Mouse (Mus musculus) hindbrain, postnatal 0 days (tissue): ENCODE data around the gene Slc35g1. TPM values are rescaled to one million over a fixed set of nuclear protein-coding genes. Genes with fewer than 3 reads are reported as not detected.
"Not testable (repeated sequence)": the region's sequence is repeated elsewhere in the genome, so short reads cannot be mapped to it uniquely, and the experiment has no call there.

ENCODE experiments used
- ATAC-seq: fragments of 200-750 bp; cut with Nextera tagmentation; 2 replicates; pipeline ENCODE4 v1.8.0; 2017; ENCODE audit warnings: mild to moderate bottlenecking, moderate TSS enrichment, moderate library complexity
- DNase-seq: peaks from one replicate; pipeline ENCODE4 v3.0.0-alpha.2; 2015; ENCODE audit warnings: low spot score
- H3K27ac ChIP-seq: fragments of 300-500 bp; sonication (generic); 2 replicates; pipeline ENCODE4 v1.5.1; 2014; ENCODE audit warnings: mild to moderate bottlenecking
- H3K27me3 ChIP-seq: fragments of 300-500 bp; sonication (generic); 2 replicates; pipeline ENCODE4 v1.6.1; 2014; ENCODE audit warnings: low read length, mixed read lengths; ENCODE audit not compliant: insufficient read depth
- H3K36me3 ChIP-seq: fragments of 300-500 bp; sonication (generic); 2 replicates; pipeline ENCODE4 v1.6.1; 2014; ENCODE audit warnings: low read length, mixed read lengths; ENCODE audit not compliant: insufficient read depth
- H3K4me1 ChIP-seq: fragments of 300-500 bp; sonication (generic); 2 replicates; pipeline ENCODE4 v1.6.1; 2014; ENCODE audit warnings: antibody characterized with exemption, low read length, mixed read lengths; ENCODE audit not compliant: insufficient read depth
- H3K4me2 ChIP-seq: fragments of 300-500 bp; sonication (generic); 2 replicates; pipeline ENCODE4 v1.6.1; 2014; ENCODE audit warnings: low read depth, mild to moderate bottlenecking, low read length, moderate library complexity, mixed read lengths
- H3K4me3 ChIP-seq: fragments of 300-500 bp; sonication (generic); 2 replicates; pipeline ENCODE4 v1.5.1; 2014; ENCODE audit warnings: low read length
- H3K9ac ChIP-seq: fragments of 300-500 bp; sonication (generic); replicated peaks from 2 replicates; pipeline ENCODE4 v1.6.1; 2014; ENCODE audit warnings: mild to moderate bottlenecking, low read length, moderate library complexity, mixed read lengths
- H3K9me3 ChIP-seq: fragments of 300-500 bp; sonication (generic); 2 replicates; pipeline ENCODE4 v1.6.1; 2016; ENCODE audit warnings: low read length, mixed read lengths
- CTCF ChIP-seq: IDR thresholded peaks from 2 replicates; pipeline ENCODE4 v1.5.1; 2016; ENCODE audit warnings: antibody characterized with exemption, control low read depth, low read depth
- WGBS: fragments of 180-500 bp; shearing (Covaris S2); extraction: QIAGEN DNeasy Blood & Tissue Kit; methylation state at CpG from one replicate; pipeline ENCODE4 v1.1.7; 2014; 5-methylcytosine and 5-hydroxymethylcytosine counted together
- polyA plus RNA-seq: library from polyadenylated mRNA; unstranded; fragments of >200 nt; fragmentation: Nextera tagmentation; extraction: Ambion mirVana; gene quantifications from 2 replicates; pipeline ENCODE4 v1.2.1, GENCODE M21; 2015
- total RNA-seq: library from RNA; depleted of rRNA; stranded (reverse); fragments of >200 nt; gene quantifications from 2 replicates; pipeline ENCODE4 v1.2.3, GENCODE M21; 2014

The Slc35g1 gene
- total and polyA plus RNA-seq, 2 experiments from 2014 or later = 1.5 to 3.2 TPM

DNA sequence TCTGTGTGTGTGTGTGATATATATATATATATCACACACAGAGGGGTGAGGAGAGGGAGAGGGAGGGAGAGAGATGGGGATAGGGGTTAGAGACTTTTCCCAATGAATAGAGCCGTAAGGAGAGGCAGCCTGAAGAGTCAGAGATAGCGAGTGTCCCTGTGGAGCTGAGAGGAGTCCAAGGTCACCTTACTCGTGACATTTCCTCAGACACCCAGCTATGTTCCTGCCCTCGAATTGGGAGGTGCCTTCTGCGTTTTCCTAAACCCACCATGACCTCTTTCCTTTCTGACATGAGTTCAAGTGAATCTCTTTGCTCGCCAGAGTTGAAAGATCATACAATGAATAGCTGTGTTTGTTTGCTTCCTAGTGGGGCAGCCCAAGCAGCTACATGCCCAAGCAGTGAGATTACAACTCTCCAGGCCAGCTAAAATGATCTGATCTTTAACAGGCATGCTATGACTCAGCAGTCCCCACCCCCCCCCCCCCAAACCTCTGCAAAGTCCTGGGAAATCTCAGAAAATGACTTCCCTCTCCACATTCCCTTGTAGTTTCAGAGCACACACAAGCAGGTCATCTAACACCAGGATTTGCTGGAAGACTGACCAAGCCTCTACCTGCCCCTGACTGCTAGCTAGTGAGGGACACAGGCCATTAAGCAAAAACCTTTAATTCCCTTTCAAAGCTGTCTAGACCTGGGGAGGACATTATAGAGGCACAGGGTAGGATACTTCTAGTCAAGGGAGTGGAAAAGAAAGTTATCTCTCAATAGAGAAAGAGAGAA lies 31.7 kb upstream of the Slc35g1 start:
- Histone ChIP-seq H3K9me3 (no peaks in the 10 kb centered on the region), H3K27ac (no peak overlapping the region), H3K4me1 (no peaks in the 10 kb centered on the region), H3K4me2 (no peak overlapping the region), H3K4me3 (no peak overlapping the region), H3K9ac (no peak overlapping the region), H3K27me3 (no peaks in the 10 kb centered on the region), H3K36me3 (no peaks in the 10 kb centered on the region)
- DNase-seq (no peak), ATAC-seq (no peak)
- WGBS = 37% methylated on average over 6 of the region's 6 CpGs
- no peak for TF ChIP-seq CTCF

DNA sequence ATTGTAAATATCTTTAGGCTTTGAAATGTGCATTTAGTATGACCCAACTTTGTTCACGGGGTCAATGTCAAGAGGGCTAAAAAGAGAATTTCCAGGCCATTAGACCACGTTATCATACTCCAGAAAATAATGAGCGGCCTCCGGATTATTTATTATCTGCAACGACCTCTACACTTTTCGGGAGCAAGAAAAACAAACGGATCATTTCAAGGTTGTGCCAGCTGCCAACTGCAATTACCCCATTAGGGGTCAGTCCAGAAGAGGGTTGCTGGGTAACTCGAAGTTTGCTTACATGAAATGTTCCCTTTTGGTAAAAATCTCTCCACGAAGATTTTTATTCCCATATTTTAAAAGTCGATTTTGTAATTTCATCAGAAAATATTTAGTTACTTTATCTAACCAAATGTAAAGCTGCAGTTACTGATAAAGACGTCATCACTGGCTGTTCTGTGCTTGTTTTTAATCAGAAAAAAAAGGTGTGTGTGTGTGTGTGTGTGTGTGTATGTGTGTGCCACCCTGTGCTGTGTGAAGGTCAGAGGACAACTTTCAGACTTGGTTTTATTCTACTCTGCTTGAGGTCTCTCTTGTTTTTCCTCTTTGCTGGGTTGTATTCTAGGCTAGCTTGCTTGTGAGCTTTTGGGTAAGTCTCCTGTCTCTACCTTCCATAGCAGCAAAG lies 30.7 kb upstream of the Slc35g1 start:
- Histone ChIP-seq H3K36me3 (no peaks in the 10 kb centered on the region), H3K4me1 (no peaks in the 10 kb centered on the region), H3K9me3 (no peaks in the 10 kb centered on the region), H3K9ac (no peak overlapping the region), H3K4me3 (no peak overlapping the region), H3K4me2 (no peak overlapping the region), H3K27ac (no peak overlapping the region), H3K27me3 (no peaks in the 10 kb centered on the region)
- 67% methylated on average over 11 of the region's 11 CpGs for WGBS
- ATAC-seq (no peak), DNase-seq (no peak)
- TF ChIP-seq CTCF = no peak

GRCm38 (mm10) chr19:38372460-38373102 lies 23.2 kb upstream of the Slc35g1 start:
- H3K4me1 ChIP-seq = no peaks in the 10 kb centered on the region
- 31% methylated on average over 11 of the region's 11 CpGs for WGBS
- H3K36me3 ChIP-seq = no peaks in the 10 kb centered on the region
- no peak for ATAC-seq
- no peak overlapping the region for H3K4me3 ChIP-seq
- H3K4me2 ChIP-seq = no peak overlapping the region
- H3K9ac ChIP-seq = no peak overlapping the region
- TF ChIP-seq CTCF = no peak
- H3K9me3 ChIP-seq = no peaks in the 10 kb centered on the region
- DNase-seq = no peak
- H3K27me3 ChIP-seq = no peaks in the 10 kb centered on the region
- H3K27ac ChIP-seq = no peak overlapping the region

- no peak overlapping the region for H3K27ac ChIP-seq
- no peak overlapping the region for H3K4me3 ChIP-seq
- no peaks in the 10 kb centered on the region for H3K27me3 ChIP-seq
- no peaks in the 10 kb centered on the region for H3K4me1 ChIP-seq
- no peaks in the 10 kb centered on the region for H3K9me3 ChIP-seq
- DNase-seq (no peak), ATAC-seq (no peak)
- no peaks in the 10 kb centered on the region for H3K36me3 ChIP-seq
- H3K9ac ChIP-seq = no peak overlapping the region
- TF ChIP-seq CTCF = no peak
- no peak overlapping the region for H3K4me2 ChIP-seq
- 35% methylated on average over 2 of the region's 2 CpGs for WGBS
Observed at GRCm38 (mm10) chr19:38373371-38373770, 22.4 kb upstream of the Slc35g1 start.

- 92% methylated on average over 12 of the region's 12 CpGs for WGBS
- no peak overlapping the region for H3K4me2 ChIP-seq
- no peak for DNase-seq
- H3K36me3 ChIP-seq = no peaks in the 10 kb centered on the region
- TF ChIP-seq CTCF = no peak
- no peak overlapping the region for H3K4me3 ChIP-seq
- H3K9me3 ChIP-seq = no peaks in the 10 kb centered on the region
- H3K9ac ChIP-seq = no peak overlapping the region
- no peak overlapping the region for H3K27ac ChIP-seq
- H3K27me3 ChIP-seq = no peaks in the 10 kb centered on the region
- no peak for ATAC-seq
- H3K4me1 ChIP-seq = no peaks in the 10 kb centered on the region
Observed at GRCm38 (mm10) chr19:38383769-38384168, 12.0 kb upstream of the Slc35g1 start.

GRCm38 (mm10) chr19:38387021-38387420 lies 8.8 kb upstream of the Slc35g1 start:
- not testable (repeated sequence) for H3K36me3 ChIP-seq, H3K4me2 ChIP-seq, DNase-seq, ATAC-seq, H3K27me3 ChIP-seq, H3K4me1 ChIP-seq, H3K9ac ChIP-seq, H3K27ac ChIP-seq, H3K4me3 ChIP-seq, H3K9me3 ChIP-seq
- 88% methylated on average over 1 of the region's 1 CpGs for WGBS
